Mouse (Mus musculus): ENCODE measurements around the gene Nme7.

DNA sequence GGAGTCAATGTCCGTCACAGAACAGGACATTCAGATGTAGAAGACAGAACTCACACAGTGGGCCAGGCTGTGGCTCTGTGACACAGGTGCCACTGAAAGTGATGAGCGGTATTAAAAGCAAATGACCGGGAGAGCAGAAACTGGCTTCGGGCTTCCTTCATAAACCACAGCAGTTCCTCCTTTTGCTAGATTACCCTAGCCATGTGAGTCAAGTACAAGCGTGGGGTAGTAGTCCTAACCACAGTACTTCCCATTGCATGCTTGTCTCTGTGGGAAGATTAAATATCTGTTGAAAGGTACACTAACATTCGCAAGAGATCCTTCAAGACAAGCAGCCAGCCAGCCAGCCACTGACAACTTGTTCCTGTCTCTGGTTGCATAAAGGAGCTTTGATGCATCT lies 136.3 kb downstream of the Nme7 start:
- no peak for TF ChIP-seq CTCF (IDR thresholded peaks at IDR 0.05; ENCODE audit: borderline replicate concordance, insufficient read depth, low read depth, low read length)
- no peak for TF ChIP-seq POLR2A (IDR thresholded peaks at IDR 0.05; ENCODE audit: borderline replicate concordance, insufficient read depth, low read length)
